Mouse (Mus musculus) neural tube, embryonic 14.5 days (tissue): Measurements from ENCODE around the gene Clcc1. TPM values are rescaled to one million over a fixed set of nuclear protein-coding genes. Genes with fewer than 3 reads are reported as not detected.
"Not testable (repeated sequence)": the region's sequence is repeated elsewhere in the genome, so short reads cannot be mapped to it uniquely, and the experiment has no call there.

Experiments used
- ATAC-seq: fragments of 200-750 bp; cut with Nextera tagmentation; 2 replicates; pipeline ENCODE4 v1.8.0; 2017; ENCODE audit warnings: low read depth, mild to moderate bottlenecking, moderate TSS enrichment, moderate library complexity
- H3K27ac ChIP-seq: fragments of 300-500 bp; sonication (generic); 2 replicates; pipeline ENCODE4 v1.5.1; 2014; ENCODE audit warnings: low read depth, mild to moderate bottlenecking, control low read depth, low read length, moderate library complexity, mixed read lengths
- H3K27me3 ChIP-seq: fragments of 300-500 bp; sonication (generic); 2 replicates; pipeline ENCODE4 v1.6.1; 2014; ENCODE audit warnings: low read length; ENCODE audit not compliant: control insufficient read depth, insufficient read depth
- H3K36me3 ChIP-seq: fragments of 300-500 bp; sonication (generic); 2 replicates; pipeline ENCODE4 v1.6.1; 2014; ENCODE audit warnings: low read length, mixed read lengths; ENCODE audit not compliant: control insufficient read depth, insufficient read depth
- H3K4me1 ChIP-seq: fragments of 300-500 bp; sonication (generic); 2 replicates; pipeline ENCODE4 v1.6.1; 2014; ENCODE audit warnings: low read length; ENCODE audit not compliant: control insufficient read depth, insufficient read depth
- H3K4me2 ChIP-seq: fragments of 300-500 bp; sonication (generic); 2 replicates; pipeline ENCODE4 v1.6.1; 2014; ENCODE audit warnings: mild to moderate bottlenecking, low read depth, low read length, control low read depth
- H3K4me3 ChIP-seq: fragments of 300-500 bp; sonication (generic); 2 replicates; pipeline ENCODE4 v1.5.1; 2014; ENCODE audit warnings: low read depth, low read length, control low read depth, mixed read lengths
- H3K9ac ChIP-seq: fragments of 300-500 bp; sonication (generic); replicated peaks from 2 replicates; pipeline ENCODE4 v1.6.1; 2014; ENCODE audit warnings: low read depth, mild to moderate bottlenecking, control low read depth, low read length, mixed read lengths
- H3K9me3 ChIP-seq: fragments of 300-500 bp; sonication (generic); 2 replicates; pipeline ENCODE4 v1.6.1; 2016; ENCODE audit warnings: low read length; ENCODE audit not compliant: control insufficient read depth
- WGBS: fragments of 180-500 bp; shearing (Covaris S2); extraction: QIAGEN DNeasy Blood & Tissue Kit; methylation state at CpG from one replicate; pipeline ENCODE4 v1.1.7; 2014; 5-methylcytosine and 5-hydroxymethylcytosine counted together
- polyA plus RNA-seq: library from polyadenylated mRNA; unstranded; fragments of >200 nt; fragmentation: Nextera tagmentation; extraction: Ambion mirVana; gene quantifications from 2 replicates; pipeline ENCODE4 v1.2.1, GENCODE M21; 2014

Clcc1 gene
- 29.6 and 38.1 TPM in 2 replicates for polyA plus RNA-seq

DNA sequence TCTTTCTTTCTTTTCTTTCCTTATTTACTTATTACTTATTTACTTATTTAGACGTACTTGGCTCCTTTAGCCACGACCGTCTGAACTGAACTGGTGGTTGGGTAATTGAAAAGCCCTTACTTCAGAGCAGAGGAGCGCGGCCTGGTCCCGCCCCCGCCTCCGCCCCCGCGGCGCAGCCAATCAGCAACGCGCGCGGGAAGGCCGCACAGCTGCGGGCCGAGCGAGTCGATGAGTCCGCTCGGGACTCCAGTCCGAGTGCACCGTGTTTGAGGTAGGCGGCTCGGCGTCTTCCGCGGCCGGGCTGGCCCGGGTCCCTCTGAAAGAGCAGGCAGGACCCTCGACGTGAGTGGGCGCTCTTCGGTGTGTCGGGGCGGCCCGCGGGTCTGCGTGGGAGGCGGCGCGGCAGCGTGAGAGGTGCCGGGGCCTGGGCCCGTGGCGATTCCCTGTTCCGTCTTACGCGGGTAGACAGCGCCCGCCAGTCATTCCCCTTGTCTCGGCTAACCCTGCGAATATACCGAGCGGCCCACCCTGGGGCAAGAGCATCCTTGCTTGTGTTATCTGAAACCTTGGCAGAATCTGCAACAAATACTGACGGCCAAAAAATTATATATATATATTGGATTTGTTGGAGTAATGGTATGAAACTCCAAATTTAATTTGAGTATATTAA lies at the start of gene Clcc1:
Gene Clcc1 (plus strand): TSS at position 204 of the 670 bp plus-strand sequence.
- WGBS: under 1% methylated on average over 51 of the region's 57 CpGs
- ATAC-seq: peak; percentile 98
- Histone ChIP-seq H3K4me3 (peak within 1 kb of the TSS; percentile 75), H3K9ac (peak within 1 kb of the TSS; percentile 81), H3K4me1 (peaks cover 10% of the 10 kb centered on the region), H3K4me2 (peak within 1 kb of the TSS; percentile 61), H3K27ac (peak within 1 kb of the TSS; percentile 80), H3K9me3 (no peaks in the 10 kb centered on the region), H3K36me3 (no peaks in the 10 kb centered on the region), H3K27me3 (no peaks in the 10 kb centered on the region)

- Histone ChIP-seq H3K36me3 (peaks cover 9% of the 10 kb centered on the region), H3K4me3 (no peak overlapping the region), H3K9me3 (no peaks in the 10 kb centered on the region), H3K4me2 (no peak overlapping the region), H3K27ac (no peak overlapping the region), H3K4me1 (no peaks in the 10 kb centered on the region), H3K27me3 (no peaks in the 10 kb centered on the region), H3K9ac (no peak overlapping the region)
- ATAC-seq: no peak
- 63% methylated on average over 3 of the region's 3 CpGs for WGBS
These were observed 44.8 kb upstream of the Clcc1 start for GRCm38 (mm10) chr3:108608906-108609305.

DNA sequence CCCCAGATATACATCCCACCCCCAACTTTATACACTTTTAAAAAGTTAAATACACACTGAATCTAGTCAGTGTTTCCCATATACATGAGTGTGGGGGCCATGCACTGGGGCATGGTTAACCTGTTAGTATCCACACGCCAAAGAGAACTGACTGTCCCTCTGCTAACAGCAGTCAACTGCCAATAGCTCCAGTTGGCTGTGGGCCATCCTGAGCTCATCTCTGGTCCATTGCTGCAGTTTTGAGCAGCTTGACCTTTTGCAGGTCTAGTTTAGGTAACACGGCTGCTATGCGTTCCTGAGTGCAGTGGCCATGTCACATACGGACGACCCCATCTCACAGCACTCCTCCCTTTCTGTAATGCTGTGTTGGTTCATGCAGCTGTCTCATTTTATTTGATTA lies 19.0 kb upstream of the Clcc1 start:
- Histone ChIP-seq H3K9ac (no peak overlapping the region), H3K36me3 (peaks cover 21% of the 10 kb centered on the region), H3K4me1 (no peaks in the 10 kb centered on the region), H3K4me3 (no peak overlapping the region), H3K4me2 (no peak overlapping the region), H3K27ac (no peak overlapping the region), H3K27me3 (no peaks in the 10 kb centered on the region), H3K9me3 (no peaks in the 10 kb centered on the region)
- ATAC-seq: no peak
- WGBS: 92% methylated on average over 5 of the region's 5 CpGs

- WGBS: 60% methylated on average over 4 of the region's 4 CpGs
- H3K36me3 ChIP-seq: peaks cover 28% of the 10 kb centered on the region
- H3K4me3 ChIP-seq: no peak overlapping the region
- no peak overlapping the region for H3K4me2 ChIP-seq
- no peak overlapping the region for H3K9ac ChIP-seq
- H3K9me3 ChIP-seq: no peaks in the 10 kb centered on the region
- no peaks in the 10 kb centered on the region for H3K4me1 ChIP-seq
- H3K27me3 ChIP-seq: no peaks in the 10 kb centered on the region
- no peak overlapping the region for H3K27ac ChIP-seq
- no peak for ATAC-seq
These were observed 14.3 kb upstream of the Clcc1 start for GRCm38 (mm10) chr3:108639412-108639811.

GRCm38 (mm10) chr3:108640998-108641397 lies 12.7 kb upstream of the Clcc1 start:
- no peak for ATAC-seq
- Histone ChIP-seq H3K4me1 (no peaks in the 10 kb centered on the region), H3K27ac (no peak overlapping the region), H3K9me3 (no peaks in the 10 kb centered on the region), H3K4me3 (no peak overlapping the region), H3K36me3 (peaks cover 33% of the 10 kb centered on the region), H3K9ac (no peak overlapping the region), H3K4me2 (no peak overlapping the region), H3K27me3 (no peaks in the 10 kb centered on the region)
- WGBS: 85% methylated on average over 4 of the region's 4 CpGs

- 95% methylated on average over 3 of the region's 3 CpGs for WGBS
- Histone ChIP-seq H3K36me3 (peaks cover 26% of the 10 kb centered on the region), H3K4me2 (no peak overlapping the region), H3K27me3 (no peaks in the 10 kb centered on the region), H3K9me3 (no peaks in the 10 kb centered on the region), H3K9ac (no peak overlapping the region), H3K27ac (no peak overlapping the region), H3K4me1 (no peaks in the 10 kb centered on the region), H3K4me3 (no peak overlapping the region)
- ATAC-seq: no peak
These were observed 8.9 kb upstream of the Clcc1 start for GRCm38 (mm10) chr3:108644856-108645255.

DNA sequence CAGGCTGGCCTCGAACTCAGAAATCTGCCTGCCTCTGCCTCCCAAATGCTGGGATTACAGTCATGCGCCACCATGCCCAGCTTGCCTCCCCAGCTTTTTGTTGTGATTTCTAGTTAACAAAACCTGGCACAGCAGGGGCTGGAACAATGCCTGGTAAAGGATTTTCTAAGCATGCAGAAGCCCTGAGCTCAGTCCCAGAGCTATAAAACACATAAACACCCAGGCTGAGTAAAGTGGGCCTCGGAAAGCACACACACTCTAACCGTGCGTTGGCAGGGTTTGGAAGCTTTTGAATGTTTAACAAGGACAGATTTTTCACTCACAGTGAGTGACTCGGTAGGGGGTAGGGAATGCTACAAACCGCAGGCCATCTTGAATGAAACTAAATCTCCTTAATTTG lies 7.7 kb upstream of the Clcc1 start:
- no peaks in the 10 kb centered on the region for H3K9me3 ChIP-seq
- H3K27ac ChIP-seq: no peak overlapping the region
- no peak overlapping the region for H3K4me2 ChIP-seq
- no peak overlapping the region for H3K4me3 ChIP-seq
- H3K27me3 ChIP-seq: no peaks in the 10 kb centered on the region
- peaks cover 24% of the 10 kb centered on the region for H3K36me3 ChIP-seq
- peak; percentile 57; the same call in 1 of the 2 replicates for ATAC-seq
- H3K9ac ChIP-seq: no peak overlapping the region
- no peaks in the 10 kb centered on the region for H3K4me1 ChIP-seq
- 44% methylated on average over 7 of the region's 7 CpGs for WGBS

- H3K4me2 ChIP-seq, H3K4me1 ChIP-seq, H3K4me3 ChIP-seq, H3K27ac ChIP-seq, H3K27me3 ChIP-seq, H3K9ac ChIP-seq, ATAC-seq, H3K9me3 ChIP-seq: not testable (repeated sequence)
- WGBS: 50% methylated on average over 5 of the region's 5 CpGs
- H3K36me3 ChIP-seq: peaks cover 22% of the 10 kb centered on the region
These were observed 6.0 kb upstream of the Clcc1 start for GRCm38 (mm10) chr3:108647681-108648080.

DNA sequence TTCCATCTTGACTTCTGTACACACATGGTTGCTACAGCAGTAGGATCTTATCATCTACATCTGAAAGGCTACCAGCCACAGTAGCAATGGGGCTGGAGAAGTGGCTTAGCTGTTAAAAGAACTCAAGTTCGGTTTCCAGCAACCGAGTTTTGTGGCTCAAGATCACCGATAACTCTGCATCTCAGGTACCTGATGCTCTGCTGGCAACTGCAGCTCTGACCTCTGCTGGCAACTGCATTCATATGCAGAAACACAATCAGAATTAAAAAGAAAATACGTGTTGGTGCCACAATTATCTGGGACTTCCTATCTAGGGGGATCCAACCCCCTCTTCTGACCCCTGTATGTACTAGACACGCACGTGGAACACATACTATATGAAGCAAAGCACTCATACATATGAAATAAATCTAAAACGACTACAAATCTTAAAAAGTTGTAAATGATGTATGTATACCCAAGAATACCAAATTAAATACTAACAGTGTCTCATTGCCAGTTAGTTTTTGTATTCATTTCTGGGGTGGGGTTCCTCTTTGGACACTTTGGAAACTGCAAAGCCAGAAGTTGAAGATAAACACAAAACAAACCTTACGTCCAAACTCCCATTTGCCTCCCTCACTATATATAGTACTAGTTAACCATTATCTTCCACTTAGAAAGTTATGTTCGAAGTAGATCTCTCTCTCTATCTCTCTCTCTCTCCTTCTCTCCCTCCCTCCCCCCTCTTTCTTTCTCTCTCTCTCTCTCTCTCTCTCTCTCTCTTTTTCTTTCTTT lies 659 bp upstream of the Clcc1 start:
- Histone ChIP-seq H3K4me3 (no peak overlapping the region), H3K4me2 (no peak overlapping the region), H3K9me3 (no peaks in the 10 kb centered on the region), H3K9ac (no peak overlapping the region), H3K4me1 (peaks cover 10% of the 10 kb centered on the region), H3K36me3 (no peaks in the 10 kb centered on the region), H3K27me3 (no peaks in the 10 kb centered on the region), H3K27ac (no peak overlapping the region)
- 23% methylated on average over 9 of the region's 9 CpGs for WGBS
- no peak for ATAC-seq
